Mouse (Mus musculus): ENCODE measurements around the gene Zfp36l2. TPM values are rescaled to one million over a fixed set of nuclear protein-coding genes. Genes with fewer than 3 reads are reported as not detected.
"Not testable (repeated sequence)": the region's sequence is repeated elsewhere in the genome, so short reads cannot be mapped to it uniquely, and the experiment has no call there.

The Zfp36l2 gene
- 38.2 and 38.4 TPM in 2 replicates for polyA plus RNA-seq (2011; ENCODE audit: insufficient read depth, insufficient read length, low read depth, missing spikeins)

- TF ChIP-seq POLR2A (IDR thresholded peaks at IDR 0.05; ENCODE audit: insufficient read depth, low read length) (peak; percentile 67), CTCF (IDR thresholded peaks at IDR 0.05; ENCODE audit: low read depth, low read length) (no peak), EP300 (IDR thresholded peaks at IDR 0.05; ENCODE audit: insufficient read depth, low read depth, low read length) (no peak)
- Histone ChIP-seq H3K9ac (ENCODE audit: low read depth, poor library complexity, severe bottlenecking) (peak within 1 kb of the TSS; percentile 79), H3K27ac (ENCODE audit: insufficient read depth, low read length) (peak within 1 kb of the TSS; percentile 84), H3K36me3 (ENCODE audit: control insufficient read depth, insufficient read depth, low read length, poor library complexity, severe bottlenecking) (peaks cover 10% of the 10 kb centered on the region), H3K4me3 (ENCODE audit: low read depth, low read length) (peak within 1 kb of the TSS; percentile 99), H3K4me1 (ENCODE audit: control insufficient read depth, insufficient read depth, low read length) (peaks cover 3% of the 10 kb centered on the region), H3K27me3 (ENCODE audit: control insufficient read depth, insufficient read depth, low read length, poor library complexity, severe bottlenecking) (no peaks in the 10 kb centered on the region), H3K9me3 (replicated peaks; ENCODE audit: control insufficient read depth, insufficient read depth, low read length, poor library complexity, severe bottlenecking) (no peaks in the 10 kb centered on the region)
These were observed at the start of gene Zfp36l2 for GRCm38 (mm10) chr17:84187727-84188373. Zfp36l2 (minus strand) TSS chr17:84187947.

GRCm38 (mm10) chr17:84236781-84237557 lies 49.2 kb upstream of the Zfp36l2 start:
- Histone ChIP-seq H3K27me3 (ENCODE audit: control insufficient read depth, insufficient read depth, low read length, poor library complexity, severe bottlenecking) (no peaks in the 10 kb centered on the region), H3K9ac (ENCODE audit: low read depth, poor library complexity, severe bottlenecking) (no peak overlapping the region), H3K4me1 (ENCODE audit: control insufficient read depth, insufficient read depth, low read length) (no peaks in the 10 kb centered on the region), H3K9me3 (replicated peaks; ENCODE audit: control insufficient read depth, insufficient read depth, low read length, poor library complexity, severe bottlenecking) (no peaks in the 10 kb centered on the region), H3K4me3 (ENCODE audit: low read depth, low read length) (no peak overlapping the region), H3K36me3 (ENCODE audit: control insufficient read depth, insufficient read depth, low read length, poor library complexity, severe bottlenecking) (peaks cover 3% of the 10 kb centered on the region; the same call in 1 of the 2 replicates), H3K27ac (ENCODE audit: insufficient read depth, low read length) (no peak overlapping the region)
- TF ChIP-seq EP300 (IDR thresholded peaks at IDR 0.05; ENCODE audit: insufficient read depth, low read depth, low read length) (no peak), POLR2A (IDR thresholded peaks at IDR 0.05; ENCODE audit: insufficient read depth, low read length) (no peak), CTCF (IDR thresholded peaks at IDR 0.05; ENCODE audit: low read depth, low read length) (no peak)

GRCm38 (mm10) chr17:84235399-84235928 lies 47.7 kb upstream of the Zfp36l2 start:
- H3K4me1 ChIP-seq (ENCODE audit: control insufficient read depth, insufficient read depth, low read length), result no peaks in the 10 kb centered on the region
- TF ChIP-seq EP300 (IDR thresholded peaks at IDR 0.05; ENCODE audit: insufficient read depth, low read depth, low read length), result no peak
- H3K4me3 ChIP-seq (ENCODE audit: low read depth, low read length), result no peak overlapping the region
- H3K9me3 ChIP-seq (replicated peaks; ENCODE audit: control insufficient read depth, insufficient read depth, low read length, poor library complexity, severe bottlenecking), result no peaks in the 10 kb centered on the region
- no peaks in the 10 kb centered on the region for H3K27me3 ChIP-seq (ENCODE audit: control insufficient read depth, insufficient read depth, low read length, poor library complexity, severe bottlenecking)
- H3K36me3 ChIP-seq (ENCODE audit: control insufficient read depth, insufficient read depth, low read length, poor library complexity, severe bottlenecking), result peaks cover 3% of the 10 kb centered on the region
- H3K9ac ChIP-seq (ENCODE audit: low read depth, poor library complexity, severe bottlenecking), result no peak overlapping the region
- no peak overlapping the region for H3K27ac ChIP-seq (ENCODE audit: insufficient read depth, low read length)

GRCm38 (mm10) chr17:84234785-84235184 lies 47.0 kb upstream of the Zfp36l2 start:
- not testable (repeated sequence) for H3K9ac ChIP-seq (ENCODE audit: low read depth, poor library complexity, severe bottlenecking); H3K4me1 ChIP-seq (ENCODE audit: control insufficient read depth, insufficient read depth, low read length); H3K9me3 ChIP-seq (replicated peaks; ENCODE audit: control insufficient read depth, insufficient read depth, low read length, poor library complexity, severe bottlenecking); H3K4me3 ChIP-seq (ENCODE audit: low read depth, low read length); H3K27me3 ChIP-seq (ENCODE audit: control insufficient read depth, insufficient read depth, low read length, poor library complexity, severe bottlenecking); H3K36me3 ChIP-seq (ENCODE audit: control insufficient read depth, insufficient read depth, low read length, poor library complexity, severe bottlenecking)
- peak overlapping the region; percentile 73 for H3K27ac ChIP-seq (ENCODE audit: insufficient read depth, low read length)

GRCm38 (mm10) chr17:84233758-84234157 lies 46.0 kb upstream of the Zfp36l2 start:
- Histone ChIP-seq H3K9me3 (replicated peaks; ENCODE audit: control insufficient read depth, insufficient read depth, low read length, poor library complexity, severe bottlenecking) (no peaks in the 10 kb centered on the region), H3K9ac (ENCODE audit: low read depth, poor library complexity, severe bottlenecking) (no peak overlapping the region), H3K27ac (ENCODE audit: insufficient read depth, low read length) (no peak overlapping the region), H3K4me3 (ENCODE audit: low read depth, low read length) (no peak overlapping the region), H3K27me3 (ENCODE audit: control insufficient read depth, insufficient read depth, low read length, poor library complexity, severe bottlenecking) (no peaks in the 10 kb centered on the region), H3K36me3 (ENCODE audit: control insufficient read depth, insufficient read depth, low read length, poor library complexity, severe bottlenecking) (peaks cover 3% of the 10 kb centered on the region), H3K4me1 (ENCODE audit: control insufficient read depth, insufficient read depth, low read length) (no peaks in the 10 kb centered on the region)
- TF ChIP-seq EP300 (IDR thresholded peaks at IDR 0.05; ENCODE audit: insufficient read depth, low read depth, low read length) (no peak), CTCF (IDR thresholded peaks at IDR 0.05; ENCODE audit: low read depth, low read length) (no peak), POLR2A (IDR thresholded peaks at IDR 0.05; ENCODE audit: insufficient read depth, low read length) (no peak)

- H3K4me3 ChIP-seq (ENCODE audit: low read depth, low read length), result no peak overlapping the region
- no peaks in the 10 kb centered on the region for H3K9me3 ChIP-seq (replicated peaks; ENCODE audit: control insufficient read depth, insufficient read depth, low read length, poor library complexity, severe bottlenecking)
- no peaks in the 10 kb centered on the region for H3K27me3 ChIP-seq (ENCODE audit: control insufficient read depth, insufficient read depth, low read length, poor library complexity, severe bottlenecking)
- no peak overlapping the region for H3K9ac ChIP-seq (ENCODE audit: low read depth, poor library complexity, severe bottlenecking)
- H3K4me1 ChIP-seq (ENCODE audit: control insufficient read depth, insufficient read depth, low read length), result no peaks in the 10 kb centered on the region
- no peak overlapping the region for H3K27ac ChIP-seq (ENCODE audit: insufficient read depth, low read length)
- TF ChIP-seq EP300 (IDR thresholded peaks at IDR 0.05; ENCODE audit: insufficient read depth, low read depth, low read length) (no peak), CTCF (IDR thresholded peaks at IDR 0.05; ENCODE audit: low read depth, low read length) (no peak), POLR2A (IDR thresholded peaks at IDR 0.05; ENCODE audit: insufficient read depth, low read length) (no peak)
- H3K36me3 ChIP-seq (ENCODE audit: control insufficient read depth, insufficient read depth, low read length, poor library complexity, severe bottlenecking), result peaks cover 5% of the 10 kb centered on the region
These were observed 43.6 kb upstream of the Zfp36l2 start for GRCm38 (mm10) chr17:84231361-84231760.

Measured in ES-Bruce4 (cell line).